Mouse (Mus musculus) spleen, adult 2 months (tissue): ENCODE results near the gene Slc6a3.

Experiments used
- CTCF ChIP-seq: fragments of 200-500 bp; IDR thresholded peaks from 2 replicates; pipeline ENCODE4 v1.5.1; 2011; ENCODE audit warnings: mild to moderate bottlenecking, inconsistent platforms; ENCODE audit not compliant: insufficient read depth, insufficient read length, insufficient replicate concordance; ENCODE audit errors: extremely low read depth
- POLR2A ChIP-seq: fragments of 200-500 bp; IDR thresholded peaks from 2 replicates; pipeline ENCODE4 v1.6.1; 2011; ENCODE audit warnings: low read depth, low read length, inconsistent platforms

DNA sequence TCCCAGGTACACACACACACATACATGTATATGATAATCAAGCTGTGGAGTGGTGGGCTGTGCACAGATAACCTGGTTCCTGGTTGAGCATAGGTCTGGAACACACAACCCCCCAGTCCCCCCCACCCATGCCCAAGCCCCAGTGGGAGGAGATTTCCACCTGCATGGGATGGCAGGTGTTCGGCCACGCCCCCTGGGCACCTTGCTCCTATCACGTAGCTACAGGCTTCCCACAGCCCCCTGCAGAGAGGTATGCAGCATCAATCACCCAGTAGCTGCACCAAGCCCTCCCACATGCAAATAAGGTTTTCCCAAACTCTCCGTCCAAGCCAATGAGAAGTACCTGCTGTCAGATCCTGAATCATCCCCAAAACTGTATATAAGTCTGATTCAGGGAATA lies 19.7 kb upstream of the Slc6a3 start:
- TF ChIP-seq CTCF (no peak), POLR2A (no peak)
